Mouse (Mus musculus) kidney, adult 2 months (tissue): ENCODE results near the gene Ice2.

ENCODE experiments used
- CTCF ChIP-seq: fragments of 200-500 bp; conservative IDR thresholded peaks from 2 replicates; pipeline ENCODE4 v1.5.1; 2011; ENCODE audit warnings: low read depth, mild to moderate bottlenecking, control low read depth, low read length, moderate library complexity, mixed read lengths; ENCODE audit not compliant: insufficient read depth, insufficient read length
- POLR2A ChIP-seq: fragments of 200-500 bp; IDR thresholded peaks from one replicate; pipeline ENCODE4 v1.6.1; 2011; ENCODE audit warnings: low read depth, low read length, control low read depth

DNA sequence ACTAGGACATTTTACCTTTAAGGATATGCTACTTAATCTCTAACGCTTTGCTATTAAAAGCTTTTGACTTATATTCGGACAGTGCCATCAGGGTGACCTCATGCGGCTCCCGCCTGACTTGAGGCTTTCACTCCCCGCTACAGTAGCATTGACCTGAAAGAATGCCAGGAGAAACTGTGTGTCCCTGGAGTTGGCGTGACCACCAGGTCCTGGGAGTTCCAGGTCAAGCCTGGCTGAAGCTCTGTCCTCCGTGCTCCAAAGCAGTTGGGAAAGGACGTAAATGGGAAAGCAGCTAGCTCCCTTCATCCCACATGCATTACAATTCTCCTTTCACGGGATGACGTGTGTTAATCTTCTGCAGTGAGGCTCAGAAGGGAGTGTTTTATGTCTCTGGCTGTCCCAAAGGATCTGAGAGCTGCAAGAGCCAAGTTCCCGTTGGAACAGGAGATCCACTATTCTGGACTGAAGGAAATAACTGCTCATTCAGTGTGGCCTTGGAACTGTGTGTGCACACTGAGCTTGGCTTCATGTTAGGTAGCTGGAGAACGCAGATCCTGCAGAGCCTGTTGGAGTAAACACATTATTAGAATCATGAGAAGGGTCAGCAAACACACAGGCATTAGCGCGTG is 79.6 kb downstream of the Ice2 start:
- TF ChIP-seq POLR2A (no peak), CTCF (no peak)
